Mouse (Mus musculus) olfactory bulb, adult 2 months (tissue): ENCODE data around the gene Eps15.

Experiments used
- CTCF ChIP-seq: fragments of 200-500 bp; IDR thresholded peaks from 2 replicates; pipeline ENCODE4 v1.5.1; 2012; ENCODE audit warnings: low read depth, mild to moderate bottlenecking, low read length, moderate library complexity; ENCODE audit not compliant: insufficient read depth
- POLR2A ChIP-seq: fragments of 200-500 bp; IDR thresholded peaks from 2 replicates; pipeline ENCODE4 v1.6.1; 2012; ENCODE audit warnings: mild to moderate bottlenecking, low read depth, low read length, moderate library complexity; ENCODE audit not compliant: insufficient read depth

DNA sequence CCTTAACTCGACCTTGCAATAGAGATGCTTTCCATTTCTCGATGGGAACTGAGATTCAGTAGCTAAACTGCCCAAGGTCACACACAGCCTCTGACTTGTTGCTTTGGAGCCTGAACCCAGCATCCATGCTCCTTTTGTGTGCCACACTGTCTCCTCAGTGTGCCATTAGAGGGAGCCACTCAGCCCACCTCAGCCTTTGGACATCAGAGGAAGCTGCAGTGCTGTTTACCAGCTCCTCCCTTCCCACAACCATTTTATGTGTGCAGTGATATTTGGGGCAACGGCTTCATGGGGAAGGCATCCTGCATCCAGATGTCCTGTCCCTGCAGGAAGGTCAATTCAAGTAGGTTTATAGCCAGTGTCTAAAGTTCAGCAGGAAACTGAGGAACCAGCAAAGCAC, 28.5 kb upstream of the Eps15 start:
- TF ChIP-seq CTCF (no peak), POLR2A (no peak)
